Mouse (Mus musculus): ENCODE data around the gene Kcnn3. TPM values are rescaled to one million over a fixed set of nuclear protein-coding genes. Genes with fewer than 3 reads are reported as not detected.

Gene Kcnn3
- polyA plus RNA-seq, 1 experiment: 10.9 TPM

- Histone ChIP-seq H3K27ac (ENCODE audit: insufficient read depth, low read length) (no peak overlapping the region), H3K4me1 (ENCODE audit: control insufficient read depth, insufficient read depth, low read length) (peaks cover 2% of the 10 kb centered on the region; the same call in 1 of the 2 replicates), H3K4me3 (ENCODE audit: insufficient read depth, low read length) (no peak overlapping the region)
- TF ChIP-seq POLR2A (IDR thresholded peaks at IDR 0.05; ENCODE audit: extremely low read depth, insufficient read depth, low read length) (0 out of 2 replicates have a peak, but pooled peaks have one; percentile 44), CTCF (IDR thresholded peaks at IDR 0.05; ENCODE audit: extremely low read depth, insufficient read depth, low read length) (no peak)
Measured at GRCm38 (mm10) chr3:89640804-89641203, 120.8 kb downstream of the Kcnn3 start.

GRCm38 (mm10) chr3:89643391-89643790, 123.4 kb downstream of the Kcnn3 start:
- H3K4me1 ChIP-seq (ENCODE audit: control insufficient read depth, insufficient read depth, low read length): peaks cover 2% of the 10 kb centered on the region; the same call in 1 of the 2 replicates
- TF ChIP-seq CTCF (IDR thresholded peaks at IDR 0.05; ENCODE audit: extremely low read depth, insufficient read depth, low read length) (no peak), POLR2A (IDR thresholded peaks at IDR 0.05; ENCODE audit: extremely low read depth, insufficient read depth, low read length) (no peak)
- no peak overlapping the region for H3K4me3 ChIP-seq (ENCODE audit: insufficient read depth, low read length)
- no peak overlapping the region for H3K27ac ChIP-seq (ENCODE audit: insufficient read depth, low read length)

GRCm38 (mm10) chr3:89646813-89647255, 126.9 kb downstream of the Kcnn3 start:
- peaks cover 4% of the 10 kb centered on the region for H3K4me1 ChIP-seq (ENCODE audit: control insufficient read depth, insufficient read depth, low read length)
- TF ChIP-seq CTCF (IDR thresholded peaks at IDR 0.05; ENCODE audit: extremely low read depth, insufficient read depth, low read length) (no peak), POLR2A (IDR thresholded peaks at IDR 0.05; ENCODE audit: extremely low read depth, insufficient read depth, low read length) (no peak)
- no peak overlapping the region for H3K4me3 ChIP-seq (ENCODE audit: insufficient read depth, low read length)
- H3K27ac ChIP-seq (ENCODE audit: insufficient read depth, low read length): no peak overlapping the region

- H3K27ac ChIP-seq (ENCODE audit: insufficient read depth, low read length): peak overlapping the region; percentile 27; the same call in 1 of the 2 replicates
- TF ChIP-seq CTCF (IDR thresholded peaks at IDR 0.05; ENCODE audit: extremely low read depth, insufficient read depth, low read length): no peak
- no peak for TF ChIP-seq POLR2A (IDR thresholded peaks at IDR 0.05; ENCODE audit: extremely low read depth, insufficient read depth, low read length)
- peaks cover 4% of the 10 kb centered on the region for H3K4me1 ChIP-seq (ENCODE audit: control insufficient read depth, insufficient read depth, low read length)
- no peak overlapping the region for H3K4me3 ChIP-seq (ENCODE audit: insufficient read depth, low read length)
Measured at GRCm38 (mm10) chr3:89647268-89647874, 127.4 kb downstream of the Kcnn3 start.

GRCm38 (mm10) chr3:89649890-89650289, 129.9 kb downstream of the Kcnn3 start:
- no peak for TF ChIP-seq POLR2A (IDR thresholded peaks at IDR 0.05; ENCODE audit: extremely low read depth, insufficient read depth, low read length)
- no peak for TF ChIP-seq CTCF (IDR thresholded peaks at IDR 0.05; ENCODE audit: extremely low read depth, insufficient read depth, low read length)
- no peak overlapping the region for H3K27ac ChIP-seq (ENCODE audit: insufficient read depth, low read length)
- no peak overlapping the region for H3K4me3 ChIP-seq (ENCODE audit: insufficient read depth, low read length)
- H3K4me1 ChIP-seq (ENCODE audit: control insufficient read depth, insufficient read depth, low read length): peaks cover 2% of the 10 kb centered on the region

GRCm38 (mm10) chr3:89653231-89653954, 133.4 kb downstream of the Kcnn3 start:
- H3K27ac ChIP-seq (ENCODE audit: insufficient read depth, low read length): no peak overlapping the region
- no peak for TF ChIP-seq POLR2A (IDR thresholded peaks at IDR 0.05; ENCODE audit: extremely low read depth, insufficient read depth, low read length)
- TF ChIP-seq CTCF (IDR thresholded peaks at IDR 0.05; ENCODE audit: extremely low read depth, insufficient read depth, low read length): no peak
- peaks cover 2% of the 10 kb centered on the region; the same call in 1 of the 2 replicates for H3K4me1 ChIP-seq (ENCODE audit: control insufficient read depth, insufficient read depth, low read length)
- H3K4me3 ChIP-seq (ENCODE audit: insufficient read depth, low read length): no peak overlapping the region

- H3K4me1 ChIP-seq (ENCODE audit: control insufficient read depth, insufficient read depth, low read length): no peaks in the 10 kb centered on the region
- TF ChIP-seq CTCF (IDR thresholded peaks at IDR 0.05; ENCODE audit: extremely low read depth, insufficient read depth, low read length) (no peak), POLR2A (IDR thresholded peaks at IDR 0.05; ENCODE audit: extremely low read depth, insufficient read depth, low read length) (no peak)
- H3K4me3 ChIP-seq (ENCODE audit: insufficient read depth, low read length): no peak overlapping the region
- no peak overlapping the region for H3K27ac ChIP-seq (ENCODE audit: insufficient read depth, low read length)
Measured at GRCm38 (mm10) chr3:89657092-89657491, 137.1 kb downstream of the Kcnn3 start.

GRCm38 (mm10) chr3:89658457-89658856, 138.5 kb downstream of the Kcnn3 start:
- no peak overlapping the region for H3K27ac ChIP-seq (ENCODE audit: insufficient read depth, low read length)
- H3K4me3 ChIP-seq (ENCODE audit: insufficient read depth, low read length): no peak overlapping the region
- TF ChIP-seq CTCF (IDR thresholded peaks at IDR 0.05; ENCODE audit: extremely low read depth, insufficient read depth, low read length) (no peak), POLR2A (IDR thresholded peaks at IDR 0.05; ENCODE audit: extremely low read depth, insufficient read depth, low read length) (no peak)
- H3K4me1 ChIP-seq (ENCODE audit: control insufficient read depth, insufficient read depth, low read length): no peaks in the 10 kb centered on the region

GRCm38 (mm10) chr3:89659938-89660620, 140.1 kb downstream of the Kcnn3 start:
- no peaks in the 10 kb centered on the region for H3K4me1 ChIP-seq (ENCODE audit: control insufficient read depth, insufficient read depth, low read length)

More at GRCm38 (mm10) chr3:89659938-89660620, 140.1 kb downstream of the Kcnn3 start:
- no peak for TF ChIP-seq POLR2A (IDR thresholded peaks at IDR 0.05; ENCODE audit: extremely low read depth, insufficient read depth, low read length)
- TF ChIP-seq CTCF (IDR thresholded peaks at IDR 0.05; ENCODE audit: extremely low read depth, insufficient read depth, low read length): no peak
- Histone ChIP-seq H3K27ac (ENCODE audit: insufficient read depth, low read length) (0 out of 2 replicates have a peak overlapping the region, but pooled peaks have one; percentile 5), H3K4me3 (ENCODE audit: insufficient read depth, low read length) (no peak overlapping the region)
